Mouse (Mus musculus): Measurements from ENCODE around the gene Hist1h2ad. TPM values are rescaled to one million over a fixed set of nuclear protein-coding genes. Genes with fewer than 3 reads are reported as not detected.
"Not testable (repeated sequence)": the region's sequence is repeated elsewhere in the genome, so short reads cannot be mapped to it uniquely, and the experiment has no call there.

Hist1h2ad gene
- polyA plus RNA-seq, 1 experiment from 2014 or later, result 2.7 TPM

- Histone ChIP-seq H3K4me2 (peak overlapping the region; percentile 75), H3K27ac (peak overlapping the region; percentile 97), H3K9ac (replicated peaks) (peak overlapping the region; percentile 84), H3K4me3 (replicated peaks) (peak overlapping the region; percentile 47), H3K4me1 (replicated peaks) (peaks cover 11% of the 10 kb centered on the region)
- not testable (repeated sequence) for ATAC-seq (ENCODE audit: insufficient number of reproducible peaks, insufficient read depth, low FRiP score, low TSS enrichment, low read depth); H3K36me3 ChIP-seq; H3K27me3 ChIP-seq; H3K9me3 ChIP-seq
- 0% methylated on average over 17 of the region's 34 CpGs for WGBS
These were observed 2.5 kb upstream of the Hist1h2ad start for GRCm38 (mm10) chr13:23571504-23572217.

- 34% methylated on average over 2 of the region's 2 CpGs for WGBS
- no peaks in the 10 kb centered on the region for H3K9me3 ChIP-seq
These were observed 1.8 kb upstream of the Hist1h2ad start for GRCm38 (mm10) chr13:23572218-23573033.

DNA sequence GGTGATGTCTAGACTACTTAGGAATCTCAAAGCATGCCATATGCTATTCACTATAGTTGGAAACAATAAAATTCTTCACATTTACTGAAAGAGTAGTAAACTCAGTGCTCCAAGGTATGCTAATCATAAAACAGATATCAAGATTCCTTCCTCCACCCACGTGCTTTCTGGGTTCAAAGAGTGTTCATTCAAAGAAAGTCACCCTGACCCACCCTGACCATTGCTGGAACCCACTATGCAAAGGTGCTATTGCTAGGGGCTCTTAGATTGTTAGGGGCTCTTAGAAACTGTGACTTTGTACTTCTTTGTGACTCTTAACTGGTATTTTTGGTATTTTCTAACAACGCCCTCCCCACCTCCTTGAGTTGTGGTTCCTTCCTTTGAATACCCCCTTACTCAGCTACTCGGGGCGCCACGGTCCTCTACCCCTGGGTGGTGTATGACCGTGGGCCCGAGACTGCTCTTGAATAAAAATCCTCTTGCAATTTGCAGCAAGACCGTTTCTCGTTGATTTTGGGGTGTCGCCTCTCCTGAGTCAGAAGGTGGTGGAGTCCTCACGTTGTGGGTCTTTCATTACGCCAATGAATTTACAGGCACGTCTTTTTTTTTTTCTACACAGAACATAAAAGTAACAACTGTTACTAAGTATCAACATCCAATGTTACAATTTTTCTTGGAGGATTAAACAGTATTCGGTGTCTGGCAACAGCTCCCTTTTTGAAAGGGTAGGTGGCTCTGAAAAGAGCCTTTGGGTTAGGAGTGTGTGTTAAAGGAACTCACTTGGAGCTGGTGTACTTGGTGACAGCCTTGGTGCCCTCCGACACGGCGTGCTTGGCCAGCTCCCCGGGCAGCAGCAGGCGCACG is 915 bp upstream of the Hist1h2ad start:
- not testable (repeated sequence) for H3K27me3 ChIP-seq; H3K9me3 ChIP-seq; ATAC-seq (ENCODE audit: insufficient number of reproducible peaks, insufficient read depth, low FRiP score, low TSS enrichment, low read depth); H3K36me3 ChIP-seq
- H3K4me3 ChIP-seq (replicated peaks), result peak overlapping the region; percentile 47
- H3K9ac ChIP-seq (replicated peaks), result peak overlapping the region; percentile 84
- 8% methylated on average over 20 of the region's 20 CpGs for WGBS
- H3K27ac ChIP-seq, result peak overlapping the region; percentile 97
- peak overlapping the region; percentile 75 for H3K4me2 ChIP-seq
- H3K4me1 ChIP-seq (replicated peaks), result peaks cover 14% of the 10 kb centered on the region

More at GRCm38 (mm10) chr13:23572218-23573033, 1.8 kb upstream of the Hist1h2ad start:
- H3K27me3 ChIP-seq, result no peaks in the 10 kb centered on the region
- H3K36me3 ChIP-seq, result no peaks in the 10 kb centered on the region
- H3K4me1 ChIP-seq (replicated peaks), result peaks cover 14% of the 10 kb centered on the region
- peak overlapping the region; percentile 47 for H3K4me3 ChIP-seq (replicated peaks)
- H3K4me2 ChIP-seq, result peak overlapping the region; percentile 75
- peak overlapping the region; percentile 97 for H3K27ac ChIP-seq
- ATAC-seq (ENCODE audit: insufficient number of reproducible peaks, insufficient read depth, low FRiP score, low TSS enrichment, low read depth), result no peak
- H3K9ac ChIP-seq (replicated peaks), result peak overlapping the region; percentile 84

GRCm38 (mm10) chr13:23574546-23575170 is 477 bp downstream of the Hist1h2ad start:
- not testable (repeated sequence) for H3K9me3 ChIP-seq; ATAC-seq (ENCODE audit: insufficient number of reproducible peaks, insufficient read depth, low FRiP score, low TSS enrichment, low read depth); H3K27me3 ChIP-seq; H3K36me3 ChIP-seq
- H3K4me1 ChIP-seq (replicated peaks), result peaks cover 14% of the 10 kb centered on the region
- peak overlapping the region; percentile 49 for H3K4me3 ChIP-seq (replicated peaks)
- peak overlapping the region; percentile 97 for H3K27ac ChIP-seq
- peak overlapping the region; percentile 55; the same call in 1 of the 2 replicates for H3K9ac ChIP-seq (replicated peaks)
- WGBS, result 0% methylated on average over 9 of the region's 39 CpGs
- peak overlapping the region; percentile 75 for H3K4me2 ChIP-seq

DNA sequence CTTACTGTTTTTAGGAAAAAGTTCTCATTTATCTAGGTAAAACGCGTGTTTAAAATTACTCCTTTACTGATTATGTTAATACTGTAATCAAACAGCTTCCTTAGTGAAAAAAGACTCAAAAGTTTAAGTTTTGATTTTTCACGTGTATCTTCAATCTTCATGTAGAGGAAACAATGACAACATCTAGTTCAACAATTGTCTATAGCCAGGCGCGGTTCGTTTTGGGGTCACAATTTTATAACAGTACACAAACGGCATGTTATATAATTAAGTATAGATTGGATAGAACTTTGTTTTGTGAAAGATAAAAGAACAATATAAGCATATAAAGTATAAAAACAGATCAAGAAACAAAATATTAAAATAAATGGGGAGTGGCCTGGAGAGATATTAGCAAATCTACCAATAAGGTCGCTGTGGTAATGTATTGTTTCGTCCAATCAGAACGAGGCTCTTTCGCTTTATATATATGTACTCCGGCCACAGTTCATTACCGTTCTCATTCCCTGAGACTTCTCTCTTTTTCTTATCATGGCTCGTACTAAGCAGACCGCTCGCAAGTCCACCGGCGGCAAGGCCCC is 1.2 kb downstream of the Hist1h2ad start, which contains the start of gene Hist1h3d:
TSS of gene Hist1h3d (plus strand) at position 493 of the 581 bp plus-strand sequence.
- H3K9ac ChIP-seq (replicated peaks), result peak within 1 kb of the TSS; percentile 80
- H3K36me3 ChIP-seq, result no peaks in the 10 kb centered on the region
- peak within 1 kb of the TSS; percentile 94 for H3K27ac ChIP-seq
- H3K4me2 ChIP-seq, result peak within 1 kb of the TSS; percentile 73
- H3K9me3 ChIP-seq, result no peaks in the 10 kb centered on the region
- peak within 1 kb of the TSS; percentile 49 for H3K4me3 ChIP-seq (replicated peaks)
- no peaks in the 10 kb centered on the region for H3K27me3 ChIP-seq
- WGBS, result under 1% methylated on average over 18 of the region's 18 CpGs
- peak; percentile 54 for ATAC-seq (ENCODE audit: insufficient number of reproducible peaks, insufficient read depth, low FRiP score, low TSS enrichment, low read depth)
- peaks cover 10% of the 10 kb centered on the region for H3K4me1 ChIP-seq (replicated peaks)

DNA sequence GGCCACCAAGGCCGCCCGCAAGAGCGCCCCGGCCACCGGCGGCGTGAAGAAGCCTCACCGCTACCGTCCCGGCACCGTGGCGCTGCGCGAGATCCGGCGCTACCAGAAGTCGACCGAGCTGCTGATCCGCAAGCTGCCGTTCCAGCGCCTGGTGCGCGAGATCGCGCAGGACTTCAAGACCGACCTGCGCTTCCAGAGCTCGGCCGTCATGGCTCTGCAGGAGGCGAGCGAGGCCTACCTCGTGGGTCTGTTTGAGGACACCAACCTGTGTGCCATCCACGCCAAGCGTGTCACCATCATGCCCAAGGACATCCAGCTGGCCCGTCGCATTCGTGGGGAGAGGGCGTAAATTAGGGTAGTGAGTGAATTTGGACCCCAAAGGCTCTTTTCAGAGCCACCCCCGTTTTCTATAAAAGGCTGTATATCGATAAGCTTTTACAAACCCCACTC is 1.7 kb downstream of the Hist1h2ad start:
- Histone ChIP-seq H3K4me3 (replicated peaks) (peak overlapping the region; percentile 49), H3K4me1 (replicated peaks) (peaks cover 14% of the 10 kb centered on the region), H3K27ac (peak overlapping the region; percentile 94), H3K9ac (replicated peaks) (peak overlapping the region; percentile 80), H3K4me2 (peak overlapping the region; percentile 73)
- ATAC-seq (ENCODE audit: insufficient number of reproducible peaks, insufficient read depth, low FRiP score, low TSS enrichment, low read depth); H3K9me3 ChIP-seq; H3K36me3 ChIP-seq; H3K27me3 ChIP-seq: not testable (repeated sequence)
- under 1% methylated on average over 12 of the region's 40 CpGs for WGBS

- peak overlapping the region; percentile 94 for H3K27ac ChIP-seq
- peak overlapping the region; percentile 73 for H3K4me2 ChIP-seq
- 4% methylated on average over 7 of the region's 7 CpGs for WGBS
- H3K9me3 ChIP-seq, result no peaks in the 10 kb centered on the region
- no peak for ATAC-seq (ENCODE audit: insufficient number of reproducible peaks, insufficient read depth, low FRiP score, low TSS enrichment, low read depth)
- peak overlapping the region; percentile 49 for H3K4me3 ChIP-seq (replicated peaks)
- peaks cover 14% of the 10 kb centered on the region for H3K4me1 ChIP-seq (replicated peaks)
- no peaks in the 10 kb centered on the region for H3K27me3 ChIP-seq
- peak overlapping the region; percentile 80 for H3K9ac ChIP-seq (replicated peaks)
- H3K36me3 ChIP-seq, result no peaks in the 10 kb centered on the region
These were observed 2.2 kb downstream of the Hist1h2ad start for GRCm38 (mm10) chr13:23576351-23576881.

GRCm38 (mm10) chr13:23576906-23577639 is 2.9 kb downstream of the Hist1h2ad start:
- Histone ChIP-seq H3K4me1 (replicated peaks) (peaks cover 18% of the 10 kb centered on the region), H3K9ac (replicated peaks) (peak overlapping the region; percentile 80; the same call in 1 of the 2 replicates), H3K9me3 (no peaks in the 10 kb centered on the region), H3K36me3 (no peaks in the 10 kb centered on the region), H3K4me2 (peak overlapping the region; percentile 73), H3K27me3 (no peaks in the 10 kb centered on the region), H3K27ac (peak overlapping the region; percentile 94), H3K4me3 (replicated peaks) (peak overlapping the region; percentile 49)
- 55% methylated on average over 6 of the region's 6 CpGs for WGBS
- no peak for ATAC-seq (ENCODE audit: insufficient number of reproducible peaks, insufficient read depth, low FRiP score, low TSS enrichment, low read depth)

DNA sequence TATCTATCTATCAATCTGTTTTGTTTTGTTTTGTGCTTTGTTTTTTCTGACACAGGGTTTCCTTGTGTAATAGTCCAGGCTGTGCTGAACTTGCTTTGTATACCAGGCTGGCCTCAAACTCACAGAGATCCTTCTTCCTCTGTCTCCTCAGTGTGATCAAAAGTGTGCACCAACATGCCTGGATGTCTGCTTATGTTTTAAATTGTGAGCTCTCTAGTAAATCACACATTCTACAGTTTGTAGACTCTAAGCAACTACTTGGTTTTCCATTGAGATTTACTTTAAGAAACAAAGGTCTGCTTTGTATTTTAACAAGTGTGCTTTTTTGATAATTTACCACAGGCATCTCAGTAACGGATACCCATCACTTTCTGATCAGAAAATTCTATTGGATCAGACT is 3.7 kb downstream of the Hist1h2ad start:
- 89% methylated on average over 1 of the region's 1 CpGs for WGBS
- peak overlapping the region; percentile 66; the same call in 1 of the 2 replicates for H3K27ac ChIP-seq

More for the DNA sequence above, 3.7 kb downstream of the Hist1h2ad start:
- H3K4me2 ChIP-seq, result no peak overlapping the region
- no peaks in the 10 kb centered on the region for H3K27me3 ChIP-seq
- ATAC-seq (ENCODE audit: insufficient number of reproducible peaks, insufficient read depth, low FRiP score, low TSS enrichment, low read depth), result no peak
- H3K9me3 ChIP-seq, result no peaks in the 10 kb centered on the region
- H3K9ac ChIP-seq (replicated peaks), result no peak overlapping the region
- peaks cover 25% of the 10 kb centered on the region for H3K4me1 ChIP-seq (replicated peaks)
- no peak overlapping the region for H3K4me3 ChIP-seq (replicated peaks)
- no peaks in the 10 kb centered on the region for H3K36me3 ChIP-seq
